Mouse (Mus musculus): ENCODE measurements at regions not wholly inside any gene's neighbourhood (a gene's known extent, or its start where the extent isn't known, plus 50 kb on each side); places are given as distances from the start of the nearest gene placed in this dataset.

DNA sequence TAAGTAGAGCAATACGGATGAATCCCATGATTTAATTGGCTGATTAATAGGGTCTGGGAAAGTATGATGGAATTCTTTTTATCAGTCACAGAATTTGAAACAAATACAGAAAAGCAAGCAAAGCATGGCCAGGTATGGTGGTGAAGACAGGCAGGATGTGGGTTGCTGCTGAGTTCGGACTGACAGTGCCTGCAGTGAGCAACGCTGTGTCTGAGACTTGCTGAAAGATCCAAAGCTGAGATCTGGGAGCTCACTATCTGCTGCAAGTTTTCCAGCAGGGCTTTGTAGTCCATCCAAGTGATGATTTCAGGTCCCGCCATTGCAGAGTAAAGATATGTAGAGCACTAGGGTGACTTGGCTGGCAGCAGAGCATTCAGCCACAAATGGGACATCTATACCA lies 189.3 kb upstream of the Ahr start:
- no peak for DNase-seq (ENCODE audit: low spot score in 2 of 2)

- DNase-seq (ENCODE audit: low spot score in 2 of 2), result no peak
These were observed 177.8 kb upstream of the Ahr start for GRCm38 (mm10) chr12:35712671-35713070.

DNA sequence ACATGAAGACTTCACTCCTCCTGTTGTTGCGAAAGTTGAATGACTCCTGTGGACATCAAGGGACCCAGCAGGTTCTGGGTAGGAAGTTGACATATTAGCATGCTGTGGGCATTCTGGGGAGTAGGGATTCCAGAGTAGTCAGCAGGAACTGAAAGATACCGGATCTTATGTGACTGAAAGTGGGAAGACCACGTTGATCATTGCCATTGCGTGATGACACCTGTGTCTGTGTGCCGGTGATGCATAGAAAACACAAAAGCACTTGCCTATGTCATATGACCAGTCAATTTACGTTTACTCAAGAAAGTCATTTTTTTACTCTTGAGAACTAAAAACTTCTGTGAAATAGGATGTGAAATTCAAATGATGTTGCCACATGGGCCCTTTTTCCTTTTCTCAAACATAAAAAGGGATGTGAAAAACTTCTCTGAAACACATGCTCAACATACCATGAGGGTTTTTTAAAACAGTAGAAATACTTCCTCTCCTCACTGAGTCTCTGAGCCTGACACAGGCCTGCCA lies 176.8 kb upstream of the Ahr start:
- no peak for DNase-seq (ENCODE audit: low spot score in 2 of 2)

- DNase-seq (ENCODE audit: low spot score in 2 of 2), result no peak
These were observed 175.5 kb upstream of the Ahr start for GRCm38 (mm10) chr12:35710323-35710722.

DNA sequence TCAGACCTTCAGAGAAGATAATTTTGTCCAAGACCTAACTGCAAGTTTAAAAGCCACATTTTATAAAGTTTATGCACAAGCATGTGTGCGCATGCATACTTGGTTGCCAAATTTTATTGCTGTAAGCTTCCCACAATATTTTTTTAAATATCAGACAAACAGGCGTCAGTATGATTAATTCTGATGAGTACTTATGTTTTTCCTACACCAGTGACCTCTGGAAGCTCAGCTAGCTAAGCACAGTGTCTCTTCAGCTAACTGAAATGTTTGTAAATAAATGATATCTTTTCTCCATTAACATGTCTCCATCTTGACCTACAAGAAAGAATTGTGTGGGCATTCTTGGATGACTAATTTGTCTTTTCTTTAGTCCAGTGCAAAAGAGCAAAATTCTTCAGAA lies 168.6 kb upstream of the Ahr start:
- no peak for DNase-seq (ENCODE audit: low spot score in 2 of 2)

- DNase-seq (ENCODE audit: low spot score in 2 of 2), result no peak
These were observed 167.8 kb upstream of the Ahr start for GRCm38 (mm10) chr12:35702674-35703073.

- no peak for DNase-seq (ENCODE audit: low spot score in 2 of 2)
These were observed 159.4 kb upstream of the Ahr start for GRCm38 (mm10) chr12:35694253-35694652.

DNA sequence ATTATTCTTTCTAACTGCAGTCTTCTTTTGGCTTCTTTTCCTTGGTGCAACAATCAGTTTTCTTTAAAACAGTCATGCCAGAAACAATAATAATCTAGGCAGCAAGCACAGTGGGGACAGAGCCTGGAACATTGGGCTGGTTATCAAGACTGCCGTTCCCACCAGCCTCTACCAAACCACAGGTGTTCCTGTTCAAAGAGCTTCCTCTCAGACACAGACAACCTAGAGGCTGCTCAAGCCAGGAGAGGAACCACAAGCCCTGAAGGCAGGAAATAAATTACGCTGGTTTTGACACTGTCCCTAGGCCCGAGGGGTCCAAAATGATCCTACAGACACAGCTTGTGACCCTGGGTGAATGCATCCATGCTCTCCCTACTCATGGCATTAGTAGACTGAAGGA lies 156.1 kb upstream of the Ahr start:
- no peak for DNase-seq (ENCODE audit: low spot score in 2 of 2)

DNA sequence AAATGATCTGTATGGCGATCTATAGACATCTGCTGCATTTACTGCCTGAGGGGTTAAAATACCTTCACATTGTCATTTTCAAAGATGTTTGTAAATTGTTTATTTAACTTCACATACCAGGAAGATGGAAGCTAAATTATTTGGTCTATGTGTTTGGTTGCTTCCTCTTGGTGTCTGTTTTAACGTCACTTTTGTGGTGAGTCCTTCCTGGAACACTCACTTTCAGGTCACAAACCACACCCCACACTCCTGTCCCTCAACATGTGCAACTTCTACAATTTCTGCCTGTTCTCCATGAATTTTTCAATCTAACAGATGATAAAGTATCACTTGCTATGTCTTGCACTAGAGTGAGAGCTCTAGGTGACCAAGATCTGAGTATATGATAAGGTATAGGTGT lies 151.4 kb upstream of the Ahr start:
- no peak for DNase-seq (ENCODE audit: low spot score in 2 of 2)

DNA sequence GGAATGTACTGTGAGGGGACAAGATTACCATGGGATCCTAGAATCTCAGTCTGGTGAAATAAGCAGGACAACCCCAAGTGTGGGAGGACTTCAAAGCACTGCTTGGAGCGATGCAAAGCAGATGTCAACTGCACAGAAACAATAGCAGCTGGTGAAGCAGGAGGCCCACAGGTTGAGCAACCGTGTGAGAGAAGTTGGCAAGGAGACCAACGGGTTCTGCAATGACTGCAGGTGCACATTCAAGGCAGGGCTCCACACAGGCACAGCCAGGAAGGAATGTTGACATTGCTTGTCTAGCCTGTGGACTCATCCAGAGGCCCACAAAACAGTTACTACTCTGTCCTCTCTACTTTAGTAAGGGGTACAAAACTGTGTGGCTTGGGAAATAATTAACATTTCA lies 150.4 kb upstream of the Ahr start:
- no peak for DNase-seq (ENCODE audit: low spot score in 2 of 2)

DNA sequence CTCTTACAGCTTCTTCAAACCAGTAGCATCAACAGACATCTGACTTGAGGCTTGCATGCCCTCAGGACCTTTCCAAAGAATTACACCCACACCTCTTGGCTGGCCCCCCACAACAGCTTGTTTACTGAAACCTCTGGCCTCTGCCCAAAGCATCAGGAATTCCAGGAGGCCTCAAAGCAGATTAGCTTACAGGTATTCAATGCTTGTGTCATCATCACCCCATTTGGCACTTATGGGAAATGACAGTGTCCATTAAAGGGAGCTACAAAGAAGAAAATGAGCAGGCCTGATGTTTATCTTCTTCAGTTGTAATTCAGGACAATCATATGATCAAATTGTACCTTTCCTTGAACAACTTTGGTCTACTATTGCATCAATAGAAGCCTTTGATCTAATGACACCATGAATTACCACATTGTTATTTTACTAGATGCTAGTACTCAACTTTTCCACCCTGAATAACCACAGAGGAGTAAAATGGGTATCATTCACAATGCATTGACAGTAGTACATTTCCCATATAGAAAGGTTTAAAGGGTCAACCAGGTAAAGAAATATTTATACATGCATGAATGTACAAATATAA lies 147.1 kb upstream of the Ahr start:
- DNase-seq (ENCODE audit: low spot score in 2 of 2), result no peak

GRCm38 (mm10) chr12:35679903-35680302 lies 145.1 kb upstream of the Ahr start:
- no peak for DNase-seq (ENCODE audit: low spot score in 2 of 2)

GRCm38 (mm10) chr12:35679025-35679424 lies 144.2 kb upstream of the Ahr start:
- DNase-seq (ENCODE audit: low spot score in 2 of 2), result no peak

DNA sequence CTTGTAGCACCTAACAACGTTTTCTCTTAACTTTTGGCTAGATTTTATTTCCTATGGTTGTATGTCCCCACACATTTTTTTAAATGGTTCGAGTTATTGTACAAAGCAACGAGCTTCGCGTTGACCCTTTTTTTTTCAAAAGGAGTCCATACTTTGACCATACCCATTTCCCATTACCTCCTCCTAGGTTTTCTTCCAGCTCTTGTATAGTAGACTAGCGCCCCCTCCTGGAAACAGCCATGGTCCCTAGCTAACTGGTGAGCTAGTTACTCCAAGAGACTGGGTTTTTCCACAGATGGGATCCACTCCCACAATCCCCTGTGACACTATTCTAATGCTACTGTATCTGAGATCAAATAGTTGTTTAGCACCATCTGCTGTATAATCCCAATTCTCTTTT lies 139.6 kb upstream of the Ahr start:
- DNase-seq (ENCODE audit: low spot score in 2 of 2), result peak; percentile 26 to 38

DNA sequence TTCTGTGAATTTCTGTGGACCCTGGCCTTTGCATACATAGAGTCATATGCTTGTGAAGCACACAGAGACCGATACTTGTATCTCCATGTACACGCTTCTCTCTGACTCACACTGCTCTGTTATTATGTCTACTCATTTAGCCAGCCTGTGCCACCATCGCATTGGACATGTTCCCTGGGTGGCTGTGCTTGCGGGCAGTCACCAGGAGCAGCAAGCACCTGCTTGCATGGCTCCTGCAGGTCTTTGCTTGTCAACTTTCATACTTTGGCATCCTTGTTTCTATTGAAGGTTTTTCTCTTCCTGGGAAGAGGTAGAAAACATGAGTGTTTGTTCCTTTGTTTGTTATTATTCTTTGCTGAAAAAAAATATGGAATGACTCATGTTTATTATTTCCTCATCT lies 136.1 kb upstream of the Ahr start:
- DNase-seq (ENCODE audit: low spot score in 2 of 2), result peak; percentile 23 to 51

DNA sequence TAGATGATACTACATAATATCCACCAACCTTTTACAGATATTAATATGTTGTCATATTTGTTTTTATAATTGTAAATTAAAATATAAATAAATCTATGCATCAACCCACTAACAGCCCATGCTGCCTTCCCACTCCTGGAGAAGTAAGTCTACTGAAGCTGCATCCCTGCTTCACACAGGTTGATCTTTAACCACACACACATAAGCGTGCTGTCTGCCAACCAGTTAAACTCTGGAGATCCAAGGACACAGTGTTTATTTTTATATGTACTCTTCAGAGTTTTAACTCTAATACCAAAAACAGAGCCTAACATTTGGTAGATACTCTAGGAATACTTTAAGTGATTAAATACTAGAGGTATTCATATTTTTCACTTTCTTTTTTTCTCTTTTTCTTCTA lies 133.9 kb upstream of the Ahr start:
- DNase-seq (ENCODE audit: low spot score in 2 of 2), result no peak

DNA sequence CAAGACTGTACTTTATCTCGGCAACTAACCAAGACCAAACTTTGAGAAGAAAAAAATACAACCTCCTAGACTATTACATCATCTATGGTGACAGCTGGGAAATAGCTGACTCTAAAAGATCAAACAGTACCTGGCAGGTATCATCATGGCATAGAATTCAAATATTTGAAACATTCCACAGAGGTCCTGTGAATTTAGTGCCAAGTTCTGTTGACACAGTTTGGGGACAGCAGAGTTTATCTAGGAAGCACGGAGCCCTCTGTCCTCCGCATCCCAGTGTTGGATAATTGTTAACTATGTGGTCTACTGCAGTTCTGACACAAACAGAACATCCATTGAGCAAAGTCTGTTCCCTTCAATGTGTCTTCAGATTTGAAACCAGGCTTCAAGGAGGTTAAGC lies 132.9 kb upstream of the Ahr start:
- no peak for DNase-seq (ENCODE audit: low spot score in 2 of 2)

DNA sequence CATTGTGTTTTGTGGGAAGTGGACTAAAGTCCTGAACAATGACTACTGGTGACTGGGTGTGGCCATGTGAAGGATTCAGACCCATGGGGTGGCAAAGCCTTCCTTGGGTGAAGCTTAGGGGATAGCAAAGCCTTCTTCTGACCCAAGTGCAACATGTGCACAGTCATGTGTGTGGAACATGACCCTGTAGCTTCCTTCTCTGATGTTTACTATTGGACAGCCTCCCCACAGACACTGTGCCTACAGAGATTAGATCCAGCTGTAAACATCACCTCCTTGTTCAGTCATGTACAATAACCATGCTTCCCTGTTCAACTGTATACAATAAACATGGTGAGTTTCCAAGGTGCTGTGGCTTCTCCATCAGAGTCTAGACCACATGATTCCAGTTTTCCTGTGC lies 132.4 kb upstream of the Ahr start:
- DNase-seq (ENCODE audit: low spot score in 2 of 2), result no peak

GRCm38 (mm10) chr12:35666062-35666461 lies 131.2 kb upstream of the Ahr start:
- DNase-seq (ENCODE audit: low spot score in 2 of 2), result no peak

DNA sequence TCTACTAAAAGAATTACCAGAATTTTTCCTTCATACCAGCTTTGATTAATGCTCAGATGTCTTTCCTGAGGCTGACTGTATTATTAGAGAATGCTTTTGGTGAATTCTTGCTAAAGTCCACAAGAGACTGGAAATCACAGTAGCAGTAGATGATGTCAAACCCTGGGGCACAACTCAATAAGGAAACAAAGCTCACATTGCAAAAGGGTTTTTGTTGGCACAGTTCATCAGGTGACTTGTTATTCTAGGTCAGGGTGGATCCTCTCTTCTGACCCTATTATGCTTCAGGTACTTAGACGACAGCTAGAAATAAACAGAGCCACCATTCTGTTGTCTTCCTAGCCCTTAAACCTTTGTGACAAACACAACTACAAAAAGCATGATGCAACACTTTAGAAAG lies 128.2 kb upstream of the Ahr start:
- no peak for DNase-seq (ENCODE audit: low spot score in 2 of 2)

- no peak for DNase-seq (ENCODE audit: low spot score in 2 of 2)
These were observed 121.7 kb upstream of the Ahr start for GRCm38 (mm10) chr12:35656563-35656962.

DNA sequence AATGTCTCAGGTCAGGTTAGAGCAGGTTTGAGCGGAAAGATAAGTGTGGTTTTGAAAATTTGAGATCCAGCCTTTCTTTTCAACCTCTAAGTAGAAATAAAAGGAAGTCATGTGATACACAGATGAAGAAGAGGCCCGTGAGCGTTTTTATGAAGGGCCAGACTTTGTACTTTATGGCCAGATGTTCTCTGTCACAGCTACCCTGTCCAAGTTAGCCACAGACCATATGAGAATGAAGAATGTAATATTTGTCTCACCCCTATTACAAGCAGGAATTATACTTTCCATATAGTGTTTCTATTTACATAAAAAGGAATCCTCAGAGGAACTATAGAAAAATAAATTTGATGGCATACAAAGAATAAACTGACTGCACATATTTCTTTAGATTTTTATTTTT lies 114.9 kb upstream of the Ahr start:
- no peak for DNase-seq (ENCODE audit: low spot score in 2 of 2)

GRCm38 (mm10) chr12:35642473-35642872 lies 107.6 kb upstream of the Ahr start:
- DNase-seq (ENCODE audit: low spot score in 2 of 2), result no peak

DNA sequence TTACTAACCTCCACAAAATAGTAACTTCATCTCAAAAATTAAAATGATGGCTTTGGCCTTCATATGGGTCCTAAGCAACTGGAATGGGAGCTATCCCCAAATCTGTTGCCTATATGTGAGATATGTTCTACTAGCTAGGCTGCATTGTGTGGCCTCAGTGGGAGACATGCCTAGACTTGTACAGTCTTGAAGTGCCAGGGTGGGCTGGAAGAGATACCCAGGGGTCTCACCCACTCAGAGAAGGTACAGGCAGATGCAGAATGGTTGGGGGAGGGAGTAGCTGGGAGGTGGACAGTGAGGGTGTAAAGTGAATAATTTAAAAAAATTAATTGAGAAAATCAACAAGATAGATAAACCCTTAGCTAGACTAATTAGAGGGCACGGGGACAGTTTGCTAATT lies 106.9 kb upstream of the Ahr start:
- DNase-seq (ENCODE audit: low spot score in 2 of 2), result no peak

All from urinary bladder, postnatal 36 days (tissue).